Mouse (Mus musculus) yolk sac, embryonic 10.5 days (tissue): ENCODE results near the gene Spag8.

Experiments
- DNase-seq: peaks from one replicate; pipeline ENCODE4 v3.0.0-alpha.2; 2017; ENCODE audit warnings: low spot score

Spag8 gene

DNA sequence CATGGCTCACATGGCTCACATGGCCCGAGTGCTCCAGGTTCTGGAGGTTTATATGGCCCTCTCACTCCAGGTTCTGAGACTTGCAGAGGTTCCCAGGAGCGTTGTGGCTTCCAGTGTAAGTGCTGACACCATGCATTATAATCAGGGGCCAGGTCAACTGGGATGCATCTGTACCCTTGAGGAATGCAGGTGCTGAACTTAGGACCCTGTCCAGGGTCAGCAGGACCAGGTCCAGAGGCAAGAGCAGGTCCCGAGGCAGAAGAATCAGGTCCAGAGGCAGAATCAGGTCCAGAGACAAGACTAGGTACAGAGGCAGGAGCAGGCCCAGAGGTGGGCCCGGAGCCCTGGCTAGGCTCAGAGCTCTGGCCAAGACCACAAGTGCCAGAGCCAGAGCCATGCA lies 668 bp downstream of the Spag8 start:
- no peak for DNase-seq

DNA sequence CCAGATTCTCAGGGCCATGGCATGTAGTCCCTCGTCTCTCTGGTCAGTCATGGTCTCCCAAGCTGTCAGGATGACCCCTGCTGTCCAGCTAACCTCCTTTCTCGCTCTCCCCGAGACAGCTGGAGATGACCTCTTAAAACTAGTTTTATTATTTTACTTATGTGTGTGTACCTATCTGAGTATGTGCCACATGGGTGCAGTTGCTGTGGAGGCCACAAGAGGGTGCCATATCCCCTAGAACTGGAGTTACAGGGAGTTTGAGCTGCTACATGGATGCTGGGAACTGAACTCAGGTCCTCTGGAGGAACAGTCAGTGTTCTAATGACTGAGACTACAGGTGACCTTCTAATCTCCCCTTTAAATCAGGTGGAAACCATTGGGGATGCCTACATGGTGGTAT lies 3.6 kb downstream of the Spag8 start:
- no peak for DNase-seq

DNA sequence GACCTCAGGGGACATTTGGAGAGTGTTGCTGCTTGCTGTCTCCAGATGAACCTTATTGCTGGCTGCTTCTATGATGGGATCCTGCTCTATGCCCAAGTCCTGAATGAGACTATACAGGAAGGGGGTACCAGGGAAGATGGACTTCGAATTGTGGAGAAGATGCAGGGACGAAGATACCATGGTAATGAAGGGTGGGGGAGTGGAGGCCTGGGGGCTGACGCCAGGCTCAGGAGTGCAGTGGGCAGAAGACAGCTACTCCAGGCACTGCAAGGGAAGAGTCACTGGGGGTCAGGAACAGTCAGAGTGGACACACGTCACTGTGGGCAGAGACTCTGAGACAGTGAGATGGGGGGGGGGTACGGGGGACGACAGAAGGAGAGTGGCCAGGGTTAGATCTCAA lies 12.9 kb downstream of the Spag8 start:
- DNase-seq: no peak

DNA sequence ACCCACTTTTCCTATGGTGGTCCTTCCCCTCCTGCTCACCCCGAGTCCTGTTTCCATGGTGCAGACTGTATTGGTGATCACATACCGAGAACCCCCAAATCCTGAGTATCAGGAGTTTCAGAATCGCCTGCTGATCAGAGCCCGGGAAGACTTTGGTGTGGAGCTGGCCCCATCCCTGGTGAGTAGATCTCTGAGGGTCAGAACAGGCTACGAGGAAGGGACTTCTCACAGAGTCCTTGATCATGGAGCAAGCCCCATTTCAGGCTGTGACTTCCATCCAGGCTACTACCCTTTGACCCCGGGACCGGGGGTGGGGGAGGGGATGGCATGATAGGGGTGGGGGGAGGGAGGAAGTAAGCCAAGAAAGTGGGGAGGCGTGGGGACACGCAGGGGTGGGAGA lies 13.3 kb downstream of the Spag8 start:
- no peak for DNase-seq

DNA sequence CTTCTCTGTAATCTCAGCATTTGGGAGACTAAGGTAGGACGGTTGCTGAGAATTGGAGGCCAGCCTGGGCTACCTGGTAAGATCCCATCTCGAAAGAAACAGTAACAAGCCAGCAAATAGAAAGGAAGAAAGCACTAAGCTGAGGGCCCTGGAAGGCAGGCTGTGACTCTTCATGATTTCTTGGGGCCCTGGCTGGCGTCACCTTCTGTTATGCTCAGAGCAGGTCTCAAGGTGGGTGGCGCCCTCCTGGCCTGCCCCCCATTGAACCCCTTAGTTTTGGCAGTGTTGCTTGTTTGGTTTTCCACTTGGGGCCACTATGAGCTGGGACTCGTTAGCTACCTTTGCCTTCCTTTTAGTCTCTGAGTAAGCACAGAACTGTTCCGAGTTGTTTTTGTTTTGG lies 16.6 kb downstream of the Spag8 start:
- DNase-seq: no peak

DNA sequence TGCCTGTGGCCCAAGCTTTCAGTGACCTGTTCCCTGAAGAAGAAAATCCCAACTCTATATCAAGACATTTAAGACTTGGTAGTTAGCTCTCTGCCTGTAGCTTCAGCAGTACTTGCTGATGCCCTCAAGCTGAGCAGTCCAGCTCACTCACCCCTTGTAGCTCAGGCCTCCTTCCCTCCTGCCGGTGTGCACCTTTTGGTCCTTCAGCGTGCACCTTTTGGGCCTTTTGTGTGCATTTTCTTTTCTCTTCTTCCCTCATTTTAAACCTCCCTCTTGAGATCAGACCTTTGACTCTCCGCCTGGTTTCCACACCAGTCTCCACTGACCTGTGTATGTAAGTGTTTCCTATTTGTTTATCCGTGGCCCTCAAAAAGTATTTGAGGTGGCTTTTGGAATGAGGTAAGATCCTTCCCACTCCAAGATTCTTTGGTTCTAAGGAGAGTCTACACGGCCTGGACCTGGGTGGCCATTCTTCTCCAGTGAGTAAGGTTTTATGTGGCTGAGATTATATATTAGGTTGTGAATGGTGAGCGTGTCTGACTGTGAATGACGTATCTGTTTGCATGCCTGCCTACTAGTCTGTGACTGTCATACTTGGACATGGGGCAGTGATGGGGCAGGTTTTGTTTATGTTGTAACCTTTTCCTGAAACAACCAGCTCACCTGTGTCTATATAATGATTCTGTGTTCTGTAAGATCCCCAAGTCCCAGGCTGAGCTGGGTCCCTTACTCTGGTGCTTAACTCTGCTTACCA lies 18.6 kb downstream of the Spag8 start:
- DNase-seq: no peak

DNA sequence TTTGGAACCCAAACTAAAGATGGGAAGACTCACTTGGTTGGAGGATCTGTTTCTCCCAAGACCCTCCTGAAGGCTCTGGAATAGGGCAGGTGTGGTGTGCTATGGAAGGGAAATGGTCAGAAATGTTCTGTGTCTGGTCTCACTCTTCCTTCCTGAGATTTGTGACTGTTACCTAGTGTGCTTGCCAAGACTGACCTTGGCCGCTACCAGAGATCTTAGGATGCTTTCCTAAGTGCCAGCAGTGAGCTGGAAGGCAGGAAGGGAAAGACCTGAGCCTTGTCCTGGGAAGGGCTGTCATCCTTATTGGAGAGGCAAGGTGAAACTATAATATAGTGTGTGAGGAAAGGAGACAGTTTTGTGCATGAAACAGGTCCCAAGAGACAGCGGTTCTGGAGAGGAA lies 19.7 kb downstream of the Spag8 start:
- DNase-seq: no peak

DNA sequence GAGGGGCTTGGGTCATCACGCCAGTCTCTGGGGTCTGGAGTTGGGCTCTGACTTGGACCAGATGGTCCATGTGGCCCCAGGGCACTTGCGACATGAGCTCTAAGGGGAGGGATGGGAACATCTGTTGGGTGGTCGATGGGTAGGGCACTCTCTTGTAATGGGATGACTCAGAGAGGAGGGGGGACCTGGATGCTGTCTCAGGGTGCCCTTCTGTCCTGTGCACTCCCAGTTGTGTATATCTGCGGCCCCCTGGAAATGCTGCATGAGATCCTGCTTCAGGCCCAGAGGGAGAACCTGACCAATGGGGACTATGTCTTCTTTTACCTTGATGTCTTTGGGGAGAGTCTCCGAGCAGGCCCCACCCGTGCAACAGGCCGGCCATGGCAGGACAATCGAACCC lies 20.1 kb downstream of the Spag8 start:
- no peak for DNase-seq

DNA sequence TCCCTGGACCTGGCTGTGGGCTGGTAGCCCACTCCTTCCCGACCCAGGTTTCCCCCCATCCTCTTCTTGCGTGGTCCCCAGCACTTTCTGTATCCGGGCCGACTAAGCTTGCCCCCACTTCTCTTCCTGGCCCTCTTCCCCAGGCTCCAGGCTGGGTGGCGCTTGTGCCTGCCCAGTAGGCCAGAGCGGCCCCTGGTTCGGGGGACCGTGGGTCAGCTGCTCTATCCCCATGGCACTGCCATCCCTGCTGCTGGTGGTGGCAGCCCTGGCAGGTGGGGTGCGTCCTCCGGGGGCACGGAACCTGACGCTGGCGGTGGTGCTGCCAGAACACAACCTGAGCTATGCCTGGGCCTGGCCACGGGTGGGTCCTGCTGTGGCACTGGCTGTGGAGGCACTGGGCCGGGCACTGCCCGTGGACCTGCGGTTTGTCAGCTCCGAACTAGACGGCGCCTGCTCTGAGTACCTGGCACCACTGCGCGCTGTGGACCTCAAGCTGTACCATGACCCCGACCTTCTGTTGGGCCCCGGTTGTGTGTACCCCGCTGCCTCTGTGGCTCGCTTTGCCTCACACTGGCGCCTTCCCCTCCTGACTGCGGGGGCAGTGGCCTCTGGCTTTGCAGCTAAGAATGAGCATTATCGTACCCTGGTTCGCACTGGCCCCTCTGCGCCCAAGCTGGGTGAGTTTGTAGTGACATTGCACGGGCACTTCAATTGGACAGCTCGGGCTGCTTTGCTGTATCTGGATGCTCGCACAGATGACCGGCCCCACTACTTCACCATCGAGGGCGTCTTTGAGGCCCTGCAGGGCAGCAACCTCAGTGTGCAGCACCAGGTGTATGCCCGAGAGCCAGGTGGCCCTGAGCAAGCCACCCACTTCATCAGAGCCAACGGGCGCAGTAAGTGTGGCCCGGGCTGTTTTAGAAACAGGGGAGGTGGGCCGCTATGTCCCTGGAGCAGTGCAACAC lies 21.2 kb downstream of the Spag8 start:
- no peak for DNase-seq

DNA sequence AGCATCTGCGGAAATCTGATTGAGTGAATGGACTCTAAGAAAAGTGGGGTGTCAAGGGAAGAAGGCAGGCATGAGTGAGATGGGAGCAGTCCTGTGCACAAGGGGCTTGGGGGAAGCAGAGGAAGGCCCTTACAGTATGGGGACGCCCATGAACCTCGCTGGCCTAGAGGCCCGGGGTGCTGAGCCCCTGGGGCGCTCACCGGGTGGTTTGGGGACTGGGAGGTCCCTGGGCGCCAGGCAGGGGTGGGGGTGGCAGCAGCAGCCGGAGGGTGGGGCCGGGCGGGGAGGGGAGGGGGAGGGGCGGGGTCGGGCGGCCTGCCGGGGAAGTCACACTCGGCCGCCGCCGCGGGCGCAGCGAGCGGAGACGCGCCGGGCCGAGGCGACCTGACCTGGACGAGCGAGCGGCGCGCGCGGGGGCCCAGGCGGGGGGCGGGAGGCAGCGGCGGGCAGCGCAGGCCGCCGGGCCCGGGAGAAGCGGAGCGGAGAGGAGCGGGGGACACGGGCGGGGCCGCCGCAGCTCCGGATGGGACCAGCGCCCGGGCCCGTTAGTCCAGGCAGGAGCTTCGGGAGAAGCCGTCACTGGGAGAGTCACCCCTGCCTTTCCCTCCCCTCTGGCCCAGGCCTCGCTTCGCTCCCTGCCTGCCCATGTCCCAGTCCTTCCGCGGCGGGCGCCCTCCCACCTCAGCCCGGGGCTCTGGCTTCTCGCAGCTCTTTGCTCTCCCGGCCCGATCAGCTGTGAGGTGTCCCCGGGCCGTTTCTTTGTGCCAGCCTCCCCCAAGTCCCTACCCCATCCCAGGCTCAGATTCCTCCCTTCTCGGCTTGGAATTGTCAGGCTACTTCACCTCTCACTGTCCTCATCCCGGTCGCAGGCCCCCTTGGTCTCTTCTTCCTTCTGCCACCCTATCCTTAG lies 22.1 kb downstream of the Spag8 start, which contains the start of gene Npr2:
Npr2 (plus strand) TSS at position 890 of the 910 bp plus-strand sequence.
- DNase-seq: peak; percentile 64

DNA sequence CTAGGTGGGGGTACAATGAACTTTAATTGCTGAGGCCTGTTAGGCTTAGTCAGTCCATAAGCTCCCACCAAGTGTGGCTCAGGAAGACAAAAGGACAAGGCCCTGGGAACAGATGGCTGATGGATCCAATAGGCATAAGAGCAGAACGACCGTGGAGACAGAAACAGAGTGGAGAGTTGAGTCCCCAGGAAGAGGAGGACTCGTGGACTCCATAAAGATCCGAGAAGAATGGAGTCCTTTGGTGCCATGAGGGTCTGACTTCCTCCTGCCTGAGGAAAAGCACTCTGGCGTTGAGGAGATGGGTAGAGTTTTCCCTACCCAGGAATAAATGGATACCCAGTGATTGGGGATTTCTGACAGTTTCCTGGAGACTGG lies 22.7 kb downstream of the Spag8 start:
- DNase-seq: no peak

DNA sequence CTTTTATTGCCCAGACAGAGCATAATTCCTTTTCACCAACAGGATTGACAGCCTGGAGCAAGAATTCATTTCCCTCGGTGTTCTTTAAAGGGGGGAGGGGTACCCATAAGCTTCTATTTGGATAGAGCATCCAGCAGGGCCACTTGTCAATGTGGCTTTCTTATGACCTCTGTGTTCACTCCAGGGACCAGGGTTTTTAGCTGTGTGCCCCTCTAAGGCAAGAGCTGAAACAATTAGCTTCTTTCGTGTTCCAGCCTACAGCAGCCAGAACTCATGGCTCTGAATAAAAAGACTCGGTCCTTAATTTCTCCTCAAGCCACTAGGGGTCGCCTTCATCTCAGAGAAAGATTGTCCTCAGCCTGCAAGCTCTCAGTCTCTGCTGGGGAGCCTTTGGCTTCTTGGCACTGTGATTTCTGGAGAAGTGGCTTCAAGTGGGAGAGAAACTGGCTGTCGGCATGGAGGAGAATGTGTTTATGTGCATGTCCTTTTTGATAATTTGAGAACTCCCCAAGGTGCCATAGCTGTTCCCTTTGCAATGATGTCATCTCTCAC lies 23.3 kb downstream of the Spag8 start:
- DNase-seq: peak; percentile 79

DNA sequence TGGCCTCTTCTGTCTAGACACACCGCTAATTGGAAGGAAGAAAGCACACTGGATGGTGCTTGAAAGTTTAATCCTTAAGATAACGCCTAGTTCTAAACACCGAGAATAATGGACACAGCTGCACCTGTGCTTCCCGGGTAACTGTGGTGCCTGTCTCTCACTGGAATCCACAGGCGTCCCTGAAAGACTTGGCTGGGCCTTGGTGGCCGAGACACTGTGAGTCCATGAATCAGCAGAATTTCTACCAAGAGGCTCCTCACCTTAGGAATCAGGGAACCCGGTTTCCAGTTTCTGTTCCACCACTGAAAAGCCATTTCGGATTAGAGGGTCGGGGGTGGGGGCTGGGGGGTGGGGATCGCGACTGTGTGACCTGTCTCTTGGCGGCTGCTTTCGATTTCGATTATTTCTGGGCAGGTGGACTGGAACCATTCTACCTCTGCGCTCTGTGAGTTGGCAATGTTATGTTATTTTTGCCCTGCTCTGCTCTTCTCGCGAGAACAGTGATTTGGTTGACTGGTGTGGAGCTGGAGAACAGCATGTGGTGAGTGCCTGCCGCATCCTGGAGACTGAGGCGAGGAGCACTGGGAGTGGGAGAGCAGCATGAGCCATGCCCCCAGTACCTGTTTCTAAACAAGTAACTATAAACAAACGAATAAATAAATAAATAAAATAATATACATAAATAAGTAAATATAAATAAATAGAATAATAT lies 24.1 kb downstream of the Spag8 start:
- no peak for DNase-seq

DNA sequence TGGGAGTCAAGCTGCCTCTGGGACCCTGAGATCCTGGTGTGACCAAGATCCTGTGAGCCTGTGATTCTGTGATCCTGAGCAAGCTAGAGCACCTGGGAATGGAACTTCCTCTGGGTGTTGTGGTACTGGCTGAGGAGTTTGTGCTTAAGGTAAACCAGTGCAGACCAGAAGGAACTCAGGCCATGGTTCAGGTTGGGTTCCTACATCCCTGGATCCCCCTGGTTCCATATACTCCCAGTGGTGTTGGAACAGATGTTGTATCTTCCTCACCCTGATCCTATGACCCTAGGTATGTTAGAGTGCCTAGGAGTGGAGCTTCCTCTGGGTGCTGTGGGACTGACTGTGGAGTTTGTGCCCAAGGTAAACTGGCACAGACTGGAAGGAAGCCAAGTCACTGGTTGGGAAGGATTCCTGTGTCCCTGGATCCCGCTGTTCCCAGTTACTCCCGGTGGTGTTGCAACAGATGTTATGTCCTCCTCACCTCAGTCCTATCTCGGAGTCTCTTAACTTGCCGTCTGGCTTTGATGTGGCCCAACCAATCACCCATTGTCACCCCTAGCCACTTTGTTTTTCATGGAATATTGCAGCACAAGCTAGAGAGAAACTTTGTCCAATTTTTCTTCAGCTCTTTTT lies 33.1 kb downstream of the Spag8 start:
- DNase-seq: no peak

DNA sequence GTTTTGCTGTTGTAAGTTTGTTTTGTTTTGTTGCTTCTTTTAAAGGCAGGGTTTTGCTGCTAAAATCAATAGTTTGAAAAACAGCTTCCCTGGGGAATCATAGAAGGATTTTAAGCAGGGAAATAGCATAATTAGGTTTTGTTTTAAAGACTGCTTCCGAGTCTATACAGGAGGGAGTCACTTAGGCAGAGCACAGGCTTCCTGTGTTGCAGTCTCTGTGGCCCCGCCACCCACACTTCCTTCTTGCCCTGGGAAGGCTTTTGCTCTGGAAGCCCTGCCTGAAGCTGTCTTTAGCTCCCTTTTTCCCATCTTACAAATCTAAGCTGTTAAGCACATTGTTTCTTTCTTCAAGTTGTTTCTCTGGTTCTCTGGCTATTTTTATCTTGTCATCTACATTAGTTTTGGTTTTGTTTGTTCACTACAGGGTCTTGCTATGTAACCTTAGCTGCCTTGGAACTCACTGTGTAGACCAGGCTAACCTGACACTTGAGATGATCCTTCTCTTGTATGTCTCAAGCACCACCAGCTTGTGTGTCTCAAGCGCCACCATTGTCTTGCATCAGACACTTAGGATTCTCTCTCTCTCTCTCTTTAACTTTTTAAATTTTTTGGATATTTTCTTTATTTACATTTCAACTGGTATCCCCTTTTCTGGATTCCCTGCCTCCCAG lies 40.2 kb downstream of the Spag8 start:
- no peak for DNase-seq

DNA sequence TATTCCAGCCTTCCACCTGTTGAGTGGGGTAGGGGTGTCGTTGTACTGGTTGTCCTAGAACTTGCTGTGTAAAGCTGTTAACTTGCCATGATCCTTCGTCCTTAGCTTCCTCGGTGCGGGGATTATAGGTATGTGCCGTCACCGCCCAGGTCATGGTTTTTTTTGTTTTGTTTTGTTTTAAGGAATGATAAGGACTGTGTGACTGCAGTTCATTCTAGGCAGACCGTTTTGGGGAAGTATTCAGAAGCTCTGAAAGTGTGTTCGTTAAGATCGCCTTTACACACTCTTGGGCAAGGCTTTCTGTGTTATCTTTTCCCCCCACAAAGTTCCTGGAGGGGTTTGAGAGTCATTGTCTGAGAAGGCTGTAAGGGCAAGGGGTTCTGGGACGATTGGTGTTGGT lies 40.9 kb downstream of the Spag8 start:
- no peak for DNase-seq

DNA sequence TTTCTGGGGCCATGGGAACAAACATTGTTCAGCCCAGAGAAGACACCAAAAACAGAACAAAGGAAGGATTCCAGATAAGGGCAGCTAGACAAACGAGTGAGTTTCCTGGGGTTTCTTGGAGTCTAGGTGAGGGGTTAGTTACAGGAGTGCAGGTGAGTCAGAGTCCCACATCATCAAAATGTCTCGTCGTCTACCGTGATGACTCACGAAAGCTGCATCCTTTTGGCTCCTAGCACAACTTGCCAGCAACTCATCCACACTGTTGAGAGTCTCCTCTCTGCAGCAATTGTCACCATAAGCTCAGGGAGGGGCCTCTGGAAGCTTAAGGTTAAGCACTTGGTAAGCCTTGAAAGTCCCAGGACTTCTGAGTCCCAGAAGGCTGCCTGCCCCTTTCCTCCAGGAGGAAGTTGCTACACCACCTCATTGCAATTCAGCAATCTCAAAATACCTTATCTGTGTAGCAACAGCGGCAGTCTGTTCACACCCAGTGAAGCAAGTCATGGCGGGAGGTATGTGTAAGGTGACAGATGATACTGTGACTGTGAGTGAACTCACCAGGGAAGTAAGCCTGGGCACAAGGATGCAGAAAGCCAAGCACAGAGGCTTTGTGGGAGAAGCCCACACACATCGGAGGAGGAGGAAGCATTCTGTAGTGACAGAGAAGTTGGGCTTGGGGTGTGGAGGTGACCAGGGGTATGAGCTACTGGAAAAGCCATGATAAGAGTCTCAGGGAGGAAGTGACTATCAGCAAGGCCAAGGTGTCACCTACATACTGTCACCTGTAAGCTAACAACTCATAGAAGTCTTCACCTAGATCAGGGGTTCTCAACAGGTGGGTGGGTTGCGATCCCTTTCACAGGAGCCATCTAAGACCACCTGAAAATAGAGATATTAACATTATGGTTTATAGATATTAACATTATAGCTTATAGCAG lies 48.4 kb downstream of the Spag8 start:
- DNase-seq: no peak

DNA sequence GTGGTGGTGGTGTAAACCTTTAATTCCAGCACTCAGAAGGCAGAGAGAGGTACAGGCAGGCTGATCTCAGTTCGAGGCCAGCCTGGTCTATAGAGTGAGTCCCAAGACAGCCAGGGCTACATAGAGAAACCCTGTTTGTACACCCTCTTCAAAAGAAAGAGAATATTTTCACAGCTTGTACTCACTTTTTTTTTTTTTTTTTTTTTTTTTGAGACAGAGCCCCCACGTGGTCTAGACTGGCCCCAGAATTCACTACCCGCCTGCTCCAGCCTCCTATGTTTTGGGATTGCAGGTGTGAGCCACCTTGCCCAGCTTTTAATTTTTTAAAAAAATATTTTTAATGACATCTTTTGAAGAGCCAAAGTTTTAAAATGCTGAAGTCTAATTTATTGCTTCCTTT lies 49.3 kb downstream of the Spag8 start:
- DNase-seq: no peak
